Mouse (Mus musculus) spleen, adult 12 weeks (tissue): ENCODE measurements at regions not wholly inside any gene's neighbourhood (a gene's known extent, or its start where the extent isn't known, plus 50 kb on each side); places are given as distances from the start of the nearest gene placed in this dataset.
"Not testable (repeated sequence)": the region's sequence is repeated elsewhere in the genome, so short reads cannot be mapped to it uniquely, and the experiment has no call there.

Experiments used
- DNase-seq: peaks from one replicate; pipeline ENCODE4 v3.0.0; 2022; ENCODE audit warnings: low spot score

GRCm38 (mm10) chr3:133665425-133666317 is 120.7 kb upstream of the Tet2 start:
- DNase-seq: no peak

DNA sequence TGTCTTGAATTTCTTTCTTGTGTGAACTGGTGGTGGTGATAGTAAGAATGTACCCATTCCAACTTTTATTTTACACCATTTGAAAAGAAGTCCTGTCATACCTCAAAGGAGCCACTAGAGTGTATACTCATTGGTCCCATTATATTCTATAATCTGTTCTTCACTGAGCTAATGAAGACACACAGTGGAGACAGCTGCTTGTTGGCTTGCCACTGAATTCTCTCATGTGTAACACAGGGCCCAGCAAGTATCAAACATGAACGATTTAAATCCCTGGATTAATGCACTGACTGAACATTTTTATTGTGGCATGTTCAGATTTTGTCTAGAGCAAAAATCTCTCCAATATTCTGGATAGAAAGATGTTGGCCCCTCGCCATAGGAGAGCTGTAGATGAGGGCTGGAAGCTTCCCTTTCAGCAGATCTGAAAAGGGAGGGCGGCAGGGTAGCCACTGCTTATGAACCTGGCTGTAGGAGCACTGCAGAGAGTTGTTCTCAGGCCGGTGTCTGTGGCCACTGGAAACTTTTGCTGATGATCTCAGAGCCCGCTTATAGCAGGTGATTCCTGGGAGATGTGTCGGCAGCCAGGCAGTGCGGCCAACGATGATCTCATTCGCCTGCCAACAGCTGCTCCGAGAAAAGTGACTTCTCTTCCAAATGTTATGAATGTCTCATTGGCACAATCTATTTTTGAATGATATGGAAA is 128.0 kb upstream of the Tet2 start:
- no peak for DNase-seq

DNA sequence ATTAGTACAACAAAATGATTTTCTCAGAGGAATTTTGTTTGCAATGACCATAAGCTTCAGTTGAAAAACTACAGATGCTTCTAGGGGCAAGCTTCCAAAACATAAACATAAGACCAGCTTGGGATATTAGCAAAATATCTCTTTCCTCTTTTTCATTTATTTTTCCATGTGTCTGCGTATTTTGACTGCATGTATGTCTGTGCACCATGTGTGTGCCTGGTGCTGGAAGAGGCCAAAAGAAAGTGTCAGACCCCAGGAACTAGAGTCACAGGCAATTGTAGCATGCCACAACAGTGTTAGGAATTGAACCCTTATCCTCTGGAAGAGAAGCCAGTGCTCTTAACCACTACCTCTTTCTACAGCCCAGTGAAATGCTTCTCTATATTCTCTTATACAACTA is 133.0 kb upstream of the Tet2 start:
- DNase-seq: no peak

DNA sequence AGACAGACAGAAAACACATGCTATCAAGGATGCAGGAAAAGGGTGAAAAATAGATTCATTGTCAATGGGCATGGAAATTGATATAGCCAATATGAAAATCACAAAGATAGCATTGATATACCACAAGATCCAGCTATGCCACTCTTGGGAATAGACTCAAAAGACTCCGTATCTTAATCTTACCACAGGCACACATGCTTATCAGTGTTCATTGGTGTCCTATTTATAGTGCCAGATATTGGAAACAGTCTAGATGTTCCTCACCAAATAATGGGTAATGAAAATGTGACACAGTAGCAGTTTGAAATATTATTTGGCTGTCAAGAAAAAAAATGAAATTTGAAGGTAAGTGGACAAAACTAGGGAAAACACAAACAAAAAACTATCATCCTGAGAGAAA is 135.0 kb upstream of the Tet2 start:
- DNase-seq: no peak

- no peak for DNase-seq
Measured at GRCm38 (mm10) chr3:133680343-133680742, 135.4 kb upstream of the Tet2 start.

DNA sequence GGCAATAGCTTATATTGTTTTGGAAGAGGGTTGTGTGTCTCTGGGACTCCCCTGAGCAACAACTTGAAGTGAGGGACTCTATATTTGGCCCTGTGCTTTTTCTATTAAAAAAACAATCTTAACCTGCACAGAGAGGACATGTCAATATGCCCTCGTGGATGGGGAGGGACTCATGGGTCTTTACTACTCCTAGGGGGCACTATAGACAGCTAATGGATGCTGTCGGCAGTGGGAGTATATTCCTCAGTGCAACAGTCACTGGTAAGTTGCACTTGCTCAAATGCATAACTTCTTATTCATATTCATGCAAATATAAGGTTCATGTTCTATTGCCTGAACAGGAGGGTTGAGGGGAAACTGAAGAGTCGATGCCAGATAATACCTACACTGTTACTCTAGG is 135.9 kb upstream of the Tet2 start:
- DNase-seq: no peak

- DNase-seq: no peak
Measured at GRCm38 (mm10) chr3:133684196-133684743, 139.3 kb upstream of the Tet2 start.

GRCm38 (mm10) chr3:133684747-133685146 is 139.8 kb upstream of the Tet2 start:
- no peak for DNase-seq

DNA sequence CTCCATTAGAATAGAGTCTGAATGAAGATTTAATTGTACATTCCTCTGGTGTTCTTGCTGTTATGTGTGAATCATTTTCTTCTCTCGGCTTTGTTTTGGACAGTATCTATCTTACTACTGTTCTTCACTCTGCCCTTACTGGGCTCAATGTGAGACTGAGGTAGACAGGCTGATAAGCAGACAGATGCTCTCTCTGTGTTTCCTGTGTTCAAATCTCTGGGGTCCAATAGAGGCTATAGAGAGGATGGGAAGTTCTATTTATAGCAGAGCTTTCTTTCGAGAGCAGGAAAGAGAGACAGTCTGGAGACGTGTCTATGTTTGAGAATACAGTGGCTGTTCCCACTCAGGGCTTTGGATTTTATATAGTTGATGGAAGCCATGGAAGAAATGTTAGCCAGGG is 140.5 kb upstream of the Tet2 start:
- DNase-seq: no peak

GRCm38 (mm10) chr3:133694057-133694456 is 149.1 kb upstream of the Tet2 start:
- DNase-seq: no peak

- DNase-seq: no peak
Measured at GRCm38 (mm10) chr3:133696122-133696521, 151.2 kb upstream of the Tet2 start.

GRCm38 (mm10) chr3:133704849-133705248 is 159.9 kb upstream of the Tet2 start:
- not testable (repeated sequence) for DNase-seq

DNA sequence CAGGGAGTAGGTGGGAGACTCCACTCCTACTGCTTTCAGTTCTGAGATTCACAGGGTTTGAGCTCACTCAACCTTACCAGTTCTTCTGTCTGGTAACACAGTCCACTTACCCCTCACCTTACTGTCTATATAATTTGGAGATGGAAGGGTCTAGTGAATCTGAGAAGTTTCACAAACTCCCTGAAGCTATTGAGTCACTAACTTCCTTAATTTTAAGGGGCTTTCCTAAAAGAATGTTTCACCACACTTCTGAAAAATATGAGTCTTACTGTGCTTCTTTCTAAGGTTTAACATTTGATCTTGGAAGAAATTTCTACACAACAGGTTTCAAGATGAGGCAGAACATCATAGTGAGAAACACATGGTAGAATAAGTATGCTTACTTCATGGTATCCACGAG is 166.6 kb upstream of the Tet2 start:
- DNase-seq: no peak

DNA sequence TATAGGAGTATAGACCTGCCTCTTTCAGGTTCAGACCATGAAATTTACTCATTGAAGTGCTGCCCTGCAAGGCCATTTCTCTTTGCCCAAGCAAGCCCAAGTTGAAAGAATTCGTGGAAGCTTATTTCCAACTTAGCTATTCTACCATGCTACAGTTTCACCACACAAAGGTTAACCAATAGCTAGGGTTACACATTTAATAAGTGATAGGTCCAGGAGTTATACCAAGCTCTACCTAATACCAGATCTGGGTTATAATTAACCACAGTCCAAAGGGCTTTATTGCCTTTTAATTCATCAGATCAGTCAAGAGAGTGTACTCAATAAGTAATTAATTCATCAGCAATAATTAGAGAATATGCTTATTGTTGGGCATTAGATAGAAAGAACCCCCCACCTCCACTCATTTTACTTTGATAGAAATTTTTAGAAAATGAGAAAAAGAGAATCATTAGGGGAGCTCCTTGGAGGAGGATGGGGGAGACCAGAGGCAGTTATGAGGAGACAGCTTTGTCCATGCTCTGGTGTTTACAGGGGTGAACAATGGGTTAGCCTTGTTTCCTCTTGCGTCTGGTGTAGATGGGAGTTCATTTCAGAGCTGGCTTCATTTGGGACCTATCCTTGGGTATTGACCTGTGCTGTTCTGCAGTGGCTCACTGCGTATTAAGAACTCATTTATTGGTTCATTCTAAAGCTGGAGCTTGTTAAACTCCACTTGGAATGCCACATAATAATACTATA is 177.8 kb upstream of the Tet2 start:
- no peak for DNase-seq

- DNase-seq: no peak
Measured at GRCm38 (mm10) chr3:133726831-133727230, 181.9 kb upstream of the Tet2 start.

DNA sequence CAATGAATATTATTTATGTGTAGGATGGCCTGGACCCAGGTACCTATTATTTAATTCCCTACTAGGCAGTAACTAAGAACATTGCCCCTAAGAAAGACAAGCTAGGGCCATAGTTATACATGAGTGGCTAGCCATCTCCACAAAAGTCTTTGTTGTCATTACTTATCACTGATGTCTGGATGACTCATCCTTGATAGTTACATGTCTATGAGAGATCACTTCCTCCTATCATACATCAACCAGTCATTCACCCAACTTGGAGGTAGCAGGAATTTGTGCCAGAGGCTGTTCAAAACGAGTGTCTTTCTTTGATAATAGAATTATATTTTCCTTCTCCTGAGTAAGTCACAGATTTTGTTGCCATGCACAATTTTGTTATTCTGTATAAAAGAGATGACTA is 190.7 kb upstream of the Tet2 start:
- DNase-seq: no peak

DNA sequence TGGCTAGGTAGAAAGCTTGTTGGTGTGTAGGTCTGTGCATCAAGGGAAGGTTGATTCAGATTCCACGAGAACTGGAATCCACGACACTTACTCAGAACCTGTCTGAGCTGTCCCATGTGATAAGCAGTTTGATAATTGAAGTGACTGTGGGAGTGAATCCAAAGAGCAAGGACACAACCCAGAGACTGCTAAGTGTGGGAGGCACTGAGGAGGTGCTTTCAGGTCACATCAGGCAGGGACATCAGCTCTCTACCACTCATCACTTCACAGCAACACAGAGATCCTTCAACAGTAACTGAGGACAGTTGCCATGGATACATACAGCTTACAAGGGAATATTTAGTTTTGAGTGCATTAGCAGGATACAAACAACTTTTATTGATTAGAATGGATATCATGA is 194.0 kb upstream of the Tet2 start:
- DNase-seq: no peak

- DNase-seq: no peak
Measured at GRCm38 (mm10) chr3:133744552-133745118, 199.7 kb upstream of the Tet2 start.

DNA sequence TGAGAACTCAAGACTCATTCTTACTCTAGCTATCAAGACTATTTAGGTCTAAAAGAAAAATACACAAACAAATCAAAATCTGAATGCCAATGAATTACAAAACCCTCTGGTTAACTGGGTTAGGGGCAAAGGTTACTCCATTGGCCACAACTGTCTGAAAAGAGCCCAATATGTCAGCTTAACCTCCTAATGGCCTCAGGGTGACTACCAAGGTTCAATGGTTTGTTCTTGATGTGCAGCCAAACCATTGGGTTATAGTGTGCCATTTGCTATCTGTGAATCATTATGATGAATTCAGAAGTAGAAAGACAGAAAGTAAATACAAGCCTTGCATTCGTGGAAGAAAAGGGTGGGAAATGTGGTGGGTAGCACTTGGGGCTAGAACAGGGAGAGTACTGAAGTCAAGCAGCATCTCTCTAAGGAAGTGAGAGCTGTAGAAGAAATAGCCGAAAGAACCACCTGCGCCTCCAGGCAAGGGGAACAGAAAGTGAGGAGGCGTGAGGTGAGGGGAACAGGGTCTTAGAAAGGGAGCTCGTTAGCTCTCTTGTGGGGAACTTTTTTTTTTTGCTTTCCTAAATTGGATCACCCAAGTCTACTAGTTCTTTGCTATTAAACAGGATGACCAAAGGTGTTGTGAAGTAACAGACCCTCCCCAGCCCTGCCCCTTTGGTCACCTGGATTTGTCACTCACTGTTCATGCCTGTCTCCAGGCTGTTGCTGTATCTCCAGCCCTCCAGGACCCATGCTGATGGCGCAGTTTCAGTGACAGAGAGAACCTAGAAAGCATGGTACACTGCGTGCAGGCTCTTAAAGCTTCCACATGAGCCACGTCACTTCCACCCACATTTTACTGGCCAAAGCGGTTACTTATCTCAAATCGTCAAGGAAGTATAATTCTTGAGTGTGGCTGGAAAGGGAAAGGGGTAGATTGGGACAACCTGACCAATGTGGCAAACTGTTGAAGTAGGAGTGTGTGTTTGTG is 204.1 kb upstream of the Tet2 start:
- peak; percentile 9 for DNase-seq

GRCm38 (mm10) chr3:133750061-133750460 is 205.1 kb upstream of the Tet2 start:
- DNase-seq: no peak

- no peak for DNase-seq
Measured at GRCm38 (mm10) chr3:133750606-133751005, 205.7 kb upstream of the Tet2 start.
